In genomic region chr5:100369825-100370459, GRCm38 (mm10) we compare ENCODE assay signal across 10 mouse cellular contexts. TPM values are rescaled to one million over a fixed set of nuclear protein-coding genes. Genes with fewer than 3 reads are reported as not detected.
A peak's percentile ranks its signal among the peaks of the same experiment; 100 is the strongest.
DNase-seq lines count a peak whose midpoint lies in the region; ATAC-seq and TF ChIP-seq lines count a peak whose summit lies in the region.
"Had no signal": no experiment of that assay in that cellular context is flagged by ENCODE, and none has a peak within 500 bp of the region (broad histone marks: within the 10 kb centered on the region; RNA-seq: fewer than 3 reads in every experiment).

No protein-coding gene starts in this region.

- no peak overlapping the region for H3K27ac ChIP-seq in left cerebral cortex, adult 2 months

- no peak for TF ChIP-seq CTCF in Patski (IDR thresholded peaks at IDR 0.05)
- no peak for TF ChIP-seq CTCF in left cerebral cortex, adult 2 months (IDR thresholded peaks at IDR 0.05)

- ATAC-seq in Patski, result peak; percentile 15

- no peak overlapping the region for H3K4me3 ChIP-seq in left cerebral cortex, adult 2 months
- H3K4me3 ChIP-seq: myocyte had no signal

- CTCF ChIA-PET in Patski (lab: Charles Lee), result interaction anchor here (1.0 kb wide), 1 partner anchor 42 kb away, joined by 3 read pairs; no protein-coding TSS in a partner anchor

- peak; percentile 20 for DNase-seq in gastrocnemius, postnatal 14 days
- DNase-seq in gastrocnemius, adult 18-20 months (ENCODE audit: low spot score), result no peak
- DNase-seq in Patski (ENCODE audit: low read depth, low spot score), result peak; percentile 22
- peak; percentile 34 for DNase-seq in fat pad, adult 2 months (ENCODE audit: extremely low read depth, low read depth, low spot score)
- peak; percentile 40 to 55 for DNase-seq in kidney, postnatal 4 days
- DNase-seq in ovary, postnatal 36 days (ENCODE audit: low spot score), result no peak
- DNase-seq in frontal cortex, postnatal 10 days (ENCODE audit: low spot score in 2 of 2), result no peak
- no peak for DNase-seq in left cerebral cortex, adult 2 months (ENCODE audit: extremely low spot score in 1 of 2, low spot score in 2 of 2)
- DNase-seq: thymus, postnatal 4 days had no signal

- POLR2A ChIA-PET in Patski (lab: Charles Lee), result interaction anchor here (0.7 kb wide), 1 partner anchor 110 kb away, joined by 3 read pairs; no protein-coding TSS in a partner anchor

- in situ Hi-C loops in Patski (cut with MboI; ENCODE audit: low pct_unique_long_range_greater_than_20kb), result no loop called here

- H3K27me3 ChIP-seq in Patski, result no peaks in the 10 kb centered on the region

- intact Hi-C loops in gastrocnemius, postnatal 14 days (cut with DNase I; ENCODE audit: low total_unique reads), result no loop called here
- intact Hi-C loops in left cerebral cortex, adult 2 months (cut with DNase I), result loop anchor here (5.0 kb wide), 1 partner anchor 298 kb away; no protein-coding TSS in a partner anchor

RNA-seq across cellular contexts. Expression of gene Sec31a, which starts 46.1 kb away (rescaled TPM):
- total RNA-seq in gastrocnemius, postnatal 14 days (2021), result 10 to 100 TPM; 70.6 to 82.8 TPM
- 10 to 100 TPM; 57.6 to 64.1 TPM for total RNA-seq in gastrocnemius, adult 18-20 months (2021)
- 223 TPM for polyA plus RNA-seq in Patski (2021)
- 100 to 1,000 TPM; 118 to 122 TPM for total RNA-seq in left cerebral cortex, adult 2 months (2021)

Comparison
In these comparisons a context has a peak if more than half of its experiments do, and no peak if none do; other contexts are left out.
1. DNase-seq: peak in gastrocnemius, postnatal 14 days (single experiment), Patski (single experiment), fat pad, adult 2 months (single experiment) and kidney, postnatal 4 days (2 of 2); none in gastrocnemius, adult 18-20 months (single experiment), ovary, postnatal 36 days (single experiment), frontal cortex, postnatal 10 days (0 of 2) and left cerebral cortex, adult 2 months (0 of 2).